Mouse (Mus musculus) MEL (cell line): ENCODE data around the gene Rcbtb1. TPM values are rescaled to one million over a fixed set of nuclear protein-coding genes. Genes with fewer than 3 reads are reported as not detected.

Experiments
- DNase-seq: peaks from one replicate; pipeline ENCODE4 v3.0.0; 2011; ENCODE audit warnings: low read depth, low spot score
- H3K27ac ChIP-seq: 2 replicates; pipeline ENCODE4 v1.5.1; 2012; ENCODE audit warnings: low read depth, mild to moderate bottlenecking, control low read depth, low read length, moderate library complexity; ENCODE audit not compliant: control insufficient read depth
- H3K27me3 ChIP-seq, 2 experiments: fragments of 150-350 bp in 1 of 2; sonication (generic) in 1 of 2; 2 replicates each; pipeline ENCODE4 v1.6.1; 2012; ENCODE audit warnings: low read length in 2 of 2, mild to moderate bottlenecking in 2 of 2, improper control_type of control experiment in 1 of 2, moderate library complexity in 1 of 2; ENCODE audit not compliant: insufficient read depth in 2 of 2, control insufficient read depth in 1 of 2
- H3K36me3 ChIP-seq, 2 experiments: 2 replicates each; pipeline ENCODE4 v1.6.1; 2012 to 2014; ENCODE audit warnings: low read length in 2 of 2, improper control_type of control experiment in 1 of 2, inconsistent platforms in 1 of 2, mild to moderate bottlenecking in 1 of 2; ENCODE audit not compliant: insufficient read depth in 2 of 2, control insufficient read depth in 1 of 2
- H3K4me1 ChIP-seq, 2 experiments: fragments of 150-350 bp in 1 of 2; sonication (generic) in 1 of 2; 2 replicates each; pipeline ENCODE4 v1.6.1; 2012; ENCODE audit warnings: low read length in 2 of 2, improper control_type of control experiment in 1 of 2, mild to moderate bottlenecking in 1 of 2; ENCODE audit not compliant: insufficient read depth in 2 of 2, control insufficient read depth in 1 of 2
- H3K4me3 ChIP-seq, 2 experiments: fragments of 150-350 bp in 1 of 2; sonication (generic) in 1 of 2; 2 replicates each; pipeline ENCODE4 v1.5.1; 2012; ENCODE audit warnings: low read depth in 2 of 2, low read length in 2 of 2, mild to moderate bottlenecking in 2 of 2, moderate library complexity in 2 of 2, control low read depth in 1 of 2, improper control_type of control experiment in 1 of 2; ENCODE audit not compliant: control insufficient read depth in 1 of 2, insufficient read depth in 1 of 2
- H3K79me2 ChIP-seq: 2 replicates; pipeline ENCODE4 v1.6.1; 2012; ENCODE audit warnings: mild to moderate bottlenecking, low read length, moderate library complexity; ENCODE audit not compliant: control insufficient read depth, poor library complexity, insufficient read depth
- H3K9ac ChIP-seq: 2 replicates; pipeline ENCODE4 v1.6.1; 2012; ENCODE audit warnings: low read depth, mild to moderate bottlenecking, control low read depth, low read length, moderate library complexity; ENCODE audit not compliant: control insufficient read depth, poor library complexity, severe bottlenecking
- H3K9me3 ChIP-seq: fragments of 150-350 bp; sonication (generic); replicated peaks from 2 replicates; pipeline ENCODE4 v1.6.1; 2012; ENCODE audit warnings: mild to moderate bottlenecking, low read length, improper control_type of control experiment, moderate library complexity; ENCODE audit not compliant: insufficient read depth
- BHLHE40 ChIP-seq: IDR thresholded peaks from 2 replicates; pipeline ENCODE4 v1.6.1; 2012; ENCODE audit warnings: low read depth, mild to moderate bottlenecking, inconsistent platforms, low read length, improper control_type of control experiment, borderline replicate concordance
- CHD1 ChIP-seq: IDR thresholded peaks from 2 replicates; pipeline ENCODE4 v1.6.1; 2012; ENCODE audit warnings: low read depth, mild to moderate bottlenecking, inconsistent platforms, low read length, improper control_type of control experiment
- CHD2 ChIP-seq: IDR thresholded peaks from 2 replicates; pipeline ENCODE4 v1.6.1; 2011; ENCODE audit warnings: low read length, improper control_type of control experiment
- CTCF ChIP-seq, 3 experiments: IDR thresholded peaks in 2 of 3; conservative IDR thresholded peaks in 1 of 3; 2 replicates each; pipeline ENCODE4 v1.5.1; 2011 to 2012; ENCODE audit warnings: low read length in 3 of 3, low read depth in 2 of 3, mild to moderate bottlenecking in 2 of 3, improper control_type of control experiment in 1 of 3, inconsistent platforms in 1 of 3, mixed read lengths in 1 of 3, moderate library complexity in 1 of 3; ENCODE audit not compliant: control insufficient read depth in 1 of 3, insufficient read depth in 1 of 3, poor library complexity in 1 of 3, severe bottlenecking in 1 of 3
- ELF1 ChIP-seq: IDR thresholded peaks from 2 replicates; pipeline ENCODE4 v1.6.1; 2014; ENCODE audit warnings: low read depth, mild to moderate bottlenecking, inconsistent platforms, low read length, improper control_type of control experiment, moderate library complexity
- EP300 ChIP-seq, 2 experiments: IDR thresholded peaks; 2 replicates each; pipeline ENCODE4 v1.6.1; 2011; ENCODE audit warnings: improper control_type of control experiment in 2 of 2, low read length in 2 of 2, low read depth in 1 of 2, mild to moderate bottlenecking in 1 of 2
- ETS1 ChIP-seq: IDR thresholded peaks from 2 replicates; pipeline ENCODE4 v1.6.1; 2012; ENCODE audit warnings: low read depth, mild to moderate bottlenecking, inconsistent platforms, low read length, improper control_type of control experiment, moderate library complexity
- GABPA ChIP-seq: IDR thresholded peaks from 2 replicates; pipeline ENCODE4 v1.6.1; 2012; ENCODE audit warnings: low read depth, mild to moderate bottlenecking, inconsistent platforms, low read length, improper control_type of control experiment, moderate library complexity
- GATA1 ChIP-seq: IDR thresholded peaks from 2 replicates; pipeline ENCODE4 v1.6.1; 2011; ENCODE audit warnings: low read depth, low read length, improper control_type of control experiment
- HCFC1 ChIP-seq: IDR thresholded peaks from 2 replicates; pipeline ENCODE4 v1.6.1; 2012; ENCODE audit warnings: low read depth, mild to moderate bottlenecking, inconsistent platforms, low read length, improper control_type of control experiment, moderate library complexity
- JUND ChIP-seq: IDR thresholded peaks from 2 replicates; pipeline ENCODE4 v1.6.1; 2011; ENCODE audit warnings: low read depth, mild to moderate bottlenecking, improper control_type of control experiment, low read length
- KAT2A ChIP-seq: conservative IDR thresholded peaks from 2 replicates; pipeline ENCODE4 v1.6.1; 2012; ENCODE audit warnings: low read depth, low read length, improper control_type of control experiment, inconsistent platforms
- MAFK ChIP-seq: IDR thresholded peaks from 2 replicates; pipeline ENCODE4 v1.6.1; 2011; ENCODE audit warnings: low read depth, mild to moderate bottlenecking, low read length, improper control_type of control experiment, borderline replicate concordance
- MAZ ChIP-seq: IDR thresholded peaks from 2 replicates; pipeline ENCODE4 v1.6.1; 2012; ENCODE audit warnings: low read depth, mild to moderate bottlenecking, inconsistent platforms, low read length, improper control_type of control experiment
- MXI1 ChIP-seq: IDR thresholded peaks from 2 replicates; pipeline ENCODE4 v1.6.1; 2011; ENCODE audit warnings: mild to moderate bottlenecking, low read depth, low read length, improper control_type of control experiment
- MYB ChIP-seq: IDR thresholded peaks from 2 replicates; pipeline ENCODE4 v1.6.1; 2011; ENCODE audit warnings: mild to moderate bottlenecking, low read depth, low read length, improper control_type of control experiment
- NRF1 ChIP-seq: IDR thresholded peaks from 2 replicates; pipeline ENCODE4 v1.6.1; 2014; ENCODE audit warnings: low read depth, mild to moderate bottlenecking, inconsistent platforms, low read length, improper control_type of control experiment, moderate library complexity; ENCODE audit not compliant: poor library complexity, insufficient read depth, severe bottlenecking
- POLR2A ChIP-seq, 2 experiments: IDR thresholded peaks; 2 replicates each; pipeline ENCODE4 v1.6.1; 2011 to 2012; ENCODE audit warnings: low read length in 2 of 2, mild to moderate bottlenecking in 2 of 2, control low read depth in 1 of 2, improper control_type of control experiment in 1 of 2, low read depth in 1 of 2, moderate library complexity in 1 of 2; ENCODE audit not compliant: control insufficient read depth in 1 of 2, insufficient read depth in 1 of 2, poor library complexity in 1 of 2
- POLR2AphosphoS2 ChIP-seq: IDR thresholded peaks from 2 replicates; pipeline ENCODE4 v1.6.1; 2011; ENCODE audit warnings: low read length, improper control_type of control experiment
- RAD21 ChIP-seq: IDR thresholded peaks from 2 replicates; pipeline ENCODE4 v1.6.1; 2011; ENCODE audit warnings: mild to moderate bottlenecking, low read depth, low read length, improper control_type of control experiment
- RCOR1 ChIP-seq: IDR thresholded peaks from 2 replicates; pipeline ENCODE4 v1.6.1; 2012; ENCODE audit warnings: low read depth, mild to moderate bottlenecking, inconsistent platforms, low read length, improper control_type of control experiment
- SIN3A ChIP-seq: IDR thresholded peaks from 2 replicates; pipeline ENCODE4 v1.6.1; 2012; ENCODE audit warnings: low read length, improper control_type of control experiment, inconsistent platforms
- SMC3 ChIP-seq: IDR thresholded peaks from 2 replicates; pipeline ENCODE4 v1.6.1; 2011; ENCODE audit warnings: low read depth, low read length, improper control_type of control experiment
- TBP ChIP-seq: IDR thresholded peaks from 2 replicates; pipeline ENCODE4 v1.8.0; 2011; ENCODE audit warnings: low read depth, low read length, improper control_type of control experiment
- UBTF ChIP-seq: IDR thresholded peaks from 2 replicates; pipeline ENCODE4 v1.6.1; 2012; ENCODE audit warnings: low read depth, mild to moderate bottlenecking, inconsistent platforms, low read length, improper control_type of control experiment, moderate library complexity, borderline replicate concordance; ENCODE audit not compliant: insufficient read depth
- USF1 ChIP-seq: IDR thresholded peaks from 2 replicates; pipeline ENCODE4 v1.6.1; 2014; ENCODE audit warnings: low read depth, mild to moderate bottlenecking, inconsistent platforms, low read length, improper control_type of control experiment, moderate library complexity
- USF2 ChIP-seq, 2 experiments: IDR thresholded peaks; 2 replicates each; pipeline ENCODE4 v1.6.1; 2011 to 2012; ENCODE audit warnings: improper control_type of control experiment in 2 of 2, low read length in 2 of 2, borderline replicate concordance in 1 of 2, inconsistent platforms in 1 of 2, low read depth in 1 of 2, mild to moderate bottlenecking in 1 of 2; ENCODE audit not compliant: insufficient read depth in 1 of 2
- ZC3H11A ChIP-seq: IDR thresholded peaks from 2 replicates; pipeline ENCODE4 v1.6.1; 2012; ENCODE audit warnings: low read depth, mild to moderate bottlenecking, inconsistent platforms, low read length, improper control_type of control experiment
- ZKSCAN1 ChIP-seq: IDR thresholded peaks from 2 replicates; pipeline ENCODE4 v1.6.1; 2012; ENCODE audit warnings: low read depth, mild to moderate bottlenecking, inconsistent platforms, low read length, improper control_type of control experiment, moderate library complexity
- ZMIZ1 ChIP-seq: IDR thresholded peaks from 2 replicates; pipeline ENCODE4 v1.6.1; 2012; ENCODE audit warnings: low read depth, mild to moderate bottlenecking, inconsistent platforms, low read length, improper control_type of control experiment, moderate library complexity
- ZNF384 ChIP-seq: IDR thresholded peaks from 2 replicates; pipeline ENCODE4 v1.6.1; 2012; ENCODE audit warnings: low read depth, mild to moderate bottlenecking, inconsistent platforms, low read length, improper control_type of control experiment
- polyA plus RNA-seq, 2 experiments: library from polyadenylated mRNA; stranded (reverse) in 1 of 2; unstranded in 1 of 2; fragments of >175 nt in 1 of 2; fragments of >200 nt in 1 of 2; gene quantifications; 2 replicates each; pipeline versions ENCODE4 v1.2.1 to v1.2.4; 2012; ENCODE audit warnings: low replicate concordance in 2 of 2, low read depth in 1 of 2; ENCODE audit not compliant: insufficient read length in 2 of 2, insufficient read depth in 1 of 2, missing spikeins in 1 of 2
- total RNA-seq: library from RNA; depleted of rRNA; stranded (reverse); fragments of 300-350 nt; gene quantifications from 2 replicates; pipeline ENCODE4 v1.2.3, GENCODE M21; 2012

Rcbtb1 gene
- total and polyA plus RNA-seq, 3 experiments, result 4.4 to 6.7 TPM; not detected in 1

GRCm38 (mm10) chr14:59205461-59205860 is 4.5 kb downstream of the Rcbtb1 start:
- peaks cover 3% of the 10 kb centered on the region; the same call in 1 of the 2 replicates for H3K79me2 ChIP-seq
- no peak overlapping the region for H3K9ac ChIP-seq
- H3K27me3 ChIP-seq, result no peaks in the 10 kb centered on the region
- no peak for TF ChIP-seq CTCF (IDR thresholded peaks at IDR 0.05 in 2 of 3, conservative IDR thresholded peaks at IDR 0.05 in 1 of 3; ENCODE audit: control insufficient read depth in 1 of 3, insufficient read depth in 1 of 3, low read depth in 2 of 3, low read length in 3 of 3, poor library complexity in 1 of 3, severe bottlenecking in 1 of 3)
- no peak for TF ChIP-seq HCFC1
- TF ChIP-seq RAD21, result no peak
- no peak for TF ChIP-seq SMC3
- TF ChIP-seq POLR2A (IDR thresholded peaks at IDR 0.05; ENCODE audit: control insufficient read depth in 1 of 2, insufficient read depth in 1 of 2, low read depth in 1 of 2, low read length in 2 of 2, poor library complexity in 1 of 2), result no peak
- no peak for TF ChIP-seq SIN3A
- TF ChIP-seq ETS1, result no peak
- TF ChIP-seq JUND, result no peak
- TF ChIP-seq ELF1, result no peak
- TF ChIP-seq ZC3H11A, result no peak
- no peak for TF ChIP-seq UBTF
- TF ChIP-seq ZKSCAN1, result no peak
- TF ChIP-seq ZMIZ1, result no peak
- TF ChIP-seq MXI1, result no peak
- TF ChIP-seq MYB, result no peak
- no peak for TF ChIP-seq USF1
- no peak for TF ChIP-seq EP300 (IDR thresholded peaks at IDR 0.05; ENCODE audit: low read depth in 1 of 2, low read length in 2 of 2)
- TF ChIP-seq MAFK, result no peak
- TF ChIP-seq KAT2A, result no peak
- TF ChIP-seq POLR2AphosphoS2, result no peak
- TF ChIP-seq, all 39 proteins: peak for 0
- H3K4me1 ChIP-seq, result no peaks in the 10 kb centered on the region
- peaks cover 0 to 6% of the 10 kb centered on the region in 2 experiments; a peak in 2 of 4 replicates for H3K36me3 ChIP-seq
- H3K4me3 ChIP-seq, result no peak overlapping the region
- no peaks in the 10 kb centered on the region for H3K9me3 ChIP-seq
- DNase-seq, result no peak
- H3K27ac ChIP-seq, result no peak overlapping the region

- Histone ChIP-seq H3K9ac (no peak overlapping the region), H3K4me1 (no peaks in the 10 kb centered on the region), H3K36me3 (peaks cover 0 to 6% of the 10 kb centered on the region in 2 experiments; a peak in 2 of 4 replicates), H3K4me3 (no peak overlapping the region), H3K79me2 (peaks cover 3% of the 10 kb centered on the region; the same call in 1 of the 2 replicates), H3K27me3 (no peaks in the 10 kb centered on the region), H3K9me3 (no peaks in the 10 kb centered on the region), H3K27ac (no peak overlapping the region)
- no peak for DNase-seq
- TF ChIP-seq RCOR1 (no peak), CHD2 (no peak), RAD21 (no peak), SIN3A (no peak), EP300 (IDR thresholded peaks at IDR 0.05; ENCODE audit: low read depth in 1 of 2, low read length in 2 of 2) (no peak), NRF1 (no peak), GABPA (no peak), CHD1 (no peak), USF1 (no peak), GATA1 (no peak), MXI1 (no peak), MAZ (no peak), TBP (no peak), ELF1 (no peak), USF2 (IDR thresholded peaks at IDR 0.05; ENCODE audit: borderline replicate concordance in 1 of 2, insufficient read depth in 1 of 2, low read depth in 1 of 2, low read length in 2 of 2) (no peak), POLR2A (IDR thresholded peaks at IDR 0.05; ENCODE audit: control insufficient read depth in 1 of 2, insufficient read depth in 1 of 2, low read depth in 1 of 2, low read length in 2 of 2, poor library complexity in 1 of 2) (no peak), ZNF384 (no peak), BHLHE40 (no peak), SMC3 (no peak)
Measured at GRCm38 (mm10) chr14:59205976-59206583, 5.1 kb downstream of the Rcbtb1 start.
